Mouse (Mus musculus): ENCODE measurements around the gene 4930513O06Rik. TPM values are rescaled to one million over a fixed set of nuclear protein-coding genes. Genes with fewer than 3 reads are reported as not detected.
A peak's percentile ranks its signal among the peaks of the same experiment; 100 is the strongest.

The 4930513O06Rik gene
- total RNA-seq (2021): not detected
- long read RNA-seq, experiment 1: 0 reads
- long read RNA-seq, experiment 2: 0 reads

DNA sequence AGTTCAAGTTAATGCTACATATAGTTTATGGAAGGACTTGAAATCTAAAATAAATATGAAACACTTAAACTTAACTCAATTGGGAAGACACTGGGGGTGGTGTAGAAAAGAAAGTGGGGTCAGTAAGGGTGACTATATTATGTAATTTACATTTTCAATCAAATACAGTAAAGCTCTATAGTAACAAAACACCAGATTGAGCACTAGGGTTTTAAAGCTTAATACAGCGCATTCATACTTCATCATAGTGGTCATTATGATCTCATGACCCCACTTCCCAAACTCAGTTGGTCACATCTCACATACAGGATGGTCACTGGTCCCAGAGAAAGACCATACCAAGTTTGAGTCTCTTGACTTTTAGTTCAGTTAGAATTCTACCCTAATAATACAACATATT lies at the start of gene 4930513O06Rik:
Gene 4930513O06Rik, plus strand, starts transcription at position 301 of the 400 bp plus-strand sequence.
- intact Hi-C loops (cut with DNase I): no loop called here
- DNase-seq: no peak

DNA sequence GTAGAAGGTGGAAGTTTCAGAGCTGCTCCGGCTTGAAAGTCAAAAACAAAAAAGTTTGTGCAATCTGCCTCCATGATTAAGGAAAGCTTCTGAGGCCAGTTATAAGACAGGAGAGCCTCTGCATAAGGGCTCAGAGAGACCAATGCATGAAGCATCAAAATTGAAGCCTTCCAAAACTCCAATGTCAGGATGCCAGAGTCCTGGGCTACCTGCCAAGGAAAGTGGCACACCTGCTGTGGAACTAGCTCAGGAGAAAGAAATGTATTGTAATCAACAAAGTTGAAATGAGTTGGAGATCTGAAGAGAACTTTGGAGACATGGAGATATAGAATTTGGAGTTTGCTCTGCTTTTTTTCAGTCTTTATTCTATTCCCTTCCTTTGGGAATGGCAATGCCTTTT lies 48.4 kb upstream of the 4930513O06Rik start:
- intact Hi-C loops (cut with DNase I): no loop called here
- DNase-seq: peak in 1 of 2 experiments; percentile 2

DNA sequence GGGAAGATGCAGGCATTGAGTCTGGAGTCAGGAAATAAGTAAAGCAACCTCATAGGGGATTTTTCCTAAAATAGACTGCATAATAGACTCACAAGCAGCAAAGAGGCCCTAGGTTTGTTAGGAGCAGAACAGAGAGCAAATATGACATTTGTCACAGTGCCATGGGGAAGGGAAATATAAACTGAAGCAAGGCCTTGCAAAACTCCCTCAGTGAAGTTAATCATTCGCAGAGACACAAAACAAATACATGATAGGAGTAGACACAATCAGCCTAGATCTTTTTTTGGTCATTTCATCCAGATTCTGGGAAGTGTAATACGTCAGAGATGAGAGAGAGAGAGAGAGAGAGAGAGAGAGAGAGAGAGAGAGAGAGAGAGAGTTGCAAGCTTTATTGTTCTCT lies 46.7 kb upstream of the 4930513O06Rik start:
- no peak for DNase-seq
- intact Hi-C loops (cut with DNase I): no loop called here

GRCm38 (mm10) chrX:139041148-139041547 lies 44.9 kb upstream of the 4930513O06Rik start:
- intact Hi-C loops (cut with DNase I): no loop called here
- no peak for DNase-seq

DNA sequence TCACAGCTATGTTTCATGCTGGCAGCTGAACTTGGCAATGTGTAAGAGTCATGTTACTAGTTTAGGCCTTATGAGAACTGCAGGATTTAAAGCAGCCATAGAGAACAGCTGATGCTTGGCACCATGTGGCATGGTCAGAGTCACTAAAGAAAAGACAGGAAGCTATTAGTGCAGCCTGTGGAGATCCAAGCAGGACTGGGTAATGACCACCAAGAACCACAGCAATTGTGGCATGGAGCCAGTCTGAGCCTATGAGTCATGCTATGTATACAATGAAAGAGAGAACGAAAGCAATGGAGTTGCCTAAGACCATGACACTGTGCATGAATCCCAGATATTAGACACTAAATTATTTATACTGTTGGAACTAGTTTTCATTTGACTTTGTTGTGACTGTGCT lies 34.1 kb upstream of the 4930513O06Rik start:
- DNase-seq: no peak
- intact Hi-C loops (cut with DNase I): no loop called here

DNA sequence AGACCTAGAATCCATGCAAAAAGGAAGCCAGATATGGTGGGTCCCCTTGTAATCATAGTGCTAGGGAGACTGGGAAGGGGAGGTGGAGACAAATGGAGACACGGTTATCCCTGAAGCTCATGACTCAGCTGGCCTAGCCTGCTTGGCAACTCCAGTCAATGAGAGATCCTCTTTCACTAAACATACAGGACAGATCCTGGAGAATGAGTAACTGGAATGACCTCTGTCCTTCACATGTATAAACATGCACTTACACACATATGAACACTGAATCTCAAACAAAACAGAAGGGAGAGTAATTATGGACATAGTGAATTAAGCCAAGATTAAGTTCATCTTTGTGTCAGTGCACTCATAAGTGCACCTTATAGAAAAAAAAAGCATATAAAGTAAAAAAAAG lies 32.9 kb upstream of the 4930513O06Rik start:
- DNase-seq: no peak
- intact Hi-C loops (cut with DNase I): no loop called here

DNA sequence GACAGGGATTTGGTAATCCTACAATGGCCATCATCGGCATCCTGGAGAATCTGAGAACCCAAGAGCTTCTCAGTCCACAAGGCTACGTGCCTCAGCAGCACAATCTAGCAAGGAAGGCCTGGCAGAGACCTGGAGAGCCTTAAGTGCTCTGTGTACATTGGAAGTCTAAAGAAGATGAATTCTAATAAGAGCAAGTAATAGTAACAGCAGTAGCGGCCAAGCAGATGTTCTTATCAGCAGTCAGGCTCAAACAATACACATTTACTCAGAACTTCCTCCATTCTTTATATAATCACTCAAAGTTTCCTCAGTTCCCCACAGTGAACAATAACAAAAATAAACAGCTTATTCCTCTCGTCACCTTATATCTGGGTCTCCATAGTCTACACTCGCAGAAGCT lies 22.0 kb upstream of the 4930513O06Rik start:
- intact Hi-C loops (cut with DNase I): no loop called here
- no peak for DNase-seq

GRCm38 (mm10) chrX:139078493-139078892 lies 7.5 kb upstream of the 4930513O06Rik start:
- intact Hi-C loops (cut with DNase I): no loop called here
- no peak for DNase-seq

GRCm38 (mm10) chrX:139085077-139085476 lies 966 bp upstream of the 4930513O06Rik start, which contains the start of gene Serpina7:
TSS of gene Serpina7 (minus strand) at chrX:139085236.
- no peak for DNase-seq
- intact Hi-C loops (cut with DNase I): no loop called here

- intact Hi-C loops (cut with DNase I): no loop called here
- DNase-seq: no peak
Observed at GRCm38 (mm10) chrX:139097197-139097596, 11.2 kb downstream of the 4930513O06Rik start.

- peak; percentile 8 to 18 for DNase-seq
- intact Hi-C loops (cut with DNase I): no loop called here
Observed at GRCm38 (mm10) chrX:139134031-139134430, 48.0 kb downstream of the 4930513O06Rik start.

Other genes starting within 250 kb of the 4930513O06Rik start
- gene Nrk, start 171.8 kb upstream of the 4930513O06Rik start, total RNA-seq (2021): 1 to 10 TPM; 8.0 to 9.0 TPM
- not detected for gene Serpina7, start 1.0 kb upstream of the 4930513O06Rik start, total RNA-seq (2021)
- gene 4933428M09Rik, start 93.0 kb downstream of the 4930513O06Rik start, total RNA-seq (2021): not detected
- 1 to 10 TPM; 3.0 to 3.2 TPM for gene Mum1l1, start 123.8 kb downstream of the 4930513O06Rik start, total RNA-seq (2021)
- gene Trap1a, start 247.4 kb downstream of the 4930513O06Rik start, total RNA-seq (2021): not detected